Mouse (Mus musculus): ENCODE results near the gene Cdk2ap2.

The Cdk2ap2 gene

GRCm38 (mm10) chr19:4097441-4097825, 451 bp downstream of the Cdk2ap2 start:
- peak; percentile 84 for DNase-seq

- no peak for DNase-seq
These were observed 1.4 kb downstream of the Cdk2ap2 start for GRCm38 (mm10) chr19:4098426-4098825.

GRCm38 (mm10) chr19:4099056-4099455, 2.1 kb downstream of the Cdk2ap2 start:
- peak; percentile 98 for DNase-seq

- peak; percentile 85 for DNase-seq
These were observed 3.1 kb downstream of the Cdk2ap2 start, which contains the start of gene Pitpnm1 for GRCm38 (mm10) chr19:4099837-4100717. TSS of gene Pitpnm1 (plus strand) at chr19:4099998.

GRCm38 (mm10) chr19:4100718-4101261, 3.8 kb downstream of the Cdk2ap2 start:
- no peak for DNase-seq

GRCm38 (mm10) chr19:4101466-4101865, 4.5 kb downstream of the Cdk2ap2 start:
- DNase-seq = no peak

GRCm38 (mm10) chr19:4102049-4102448, 5.1 kb downstream of the Cdk2ap2 start:
- DNase-seq = no peak

GRCm38 (mm10) chr19:4102626-4103025, 5.6 kb downstream of the Cdk2ap2 start:
- no peak for DNase-seq

GRCm38 (mm10) chr19:4103294-4103693, 6.3 kb downstream of the Cdk2ap2 start:
- no peak for DNase-seq

GRCm38 (mm10) chr19:4103792-4104191, 6.8 kb downstream of the Cdk2ap2 start:
- DNase-seq = no peak

GRCm38 (mm10) chr19:4104675-4105194, 7.8 kb downstream of the Cdk2ap2 start:
- no peak for DNase-seq

GRCm38 (mm10) chr19:4106654-4107053, 9.7 kb downstream of the Cdk2ap2 start:
- no peak for DNase-seq

GRCm38 (mm10) chr19:4108535-4108934, 11.6 kb downstream of the Cdk2ap2 start:
- no peak for DNase-seq

GRCm38 (mm10) chr19:4112063-4112960, 15.3 kb downstream of the Cdk2ap2 start:
- DNase-seq = no peak

GRCm38 (mm10) chr19:4113186-4113805, 16.3 kb downstream of the Cdk2ap2 start:
- DNase-seq = peak; percentile 80

GRCm38 (mm10) chr19:4113806-4114230, 16.8 kb downstream of the Cdk2ap2 start:
- no peak for DNase-seq

GRCm38 (mm10) chr19:4114551-4114950, 17.6 kb downstream of the Cdk2ap2 start:
- no peak for DNase-seq

- no peak for DNase-seq
These were observed 18.2 kb downstream of the Cdk2ap2 start for GRCm38 (mm10) chr19:4115144-4115543.

- no peak for DNase-seq
These were observed 18.8 kb downstream of the Cdk2ap2 start for GRCm38 (mm10) chr19:4115816-4116215.

GRCm38 (mm10) chr19:4117006-4117405, 20.0 kb downstream of the Cdk2ap2 start:
- DNase-seq = no peak

GRCm38 (mm10) chr19:4118350-4118749, 21.4 kb downstream of the Cdk2ap2 start:
- no peak for DNase-seq

- no peak for DNase-seq
These were observed 22.9 kb downstream of the Cdk2ap2 start for GRCm38 (mm10) chr19:4119716-4120487.
